Mouse (Mus musculus) midbrain, embryonic 12.5 days (tissue): ENCODE data around the gene Mydgf. TPM values are rescaled to one million over a fixed set of nuclear protein-coding genes. Genes with fewer than 3 reads are reported as not detected.

Experiments
- ATAC-seq: fragments of 200-750 bp; cut with Nextera tagmentation; 2 replicates; pipeline ENCODE4 v1.8.0; 2017; ENCODE audit warnings: low read depth, moderate TSS enrichment, moderate library complexity; ENCODE audit not compliant: low FRiP score
- H3K27ac ChIP-seq: fragments of 300-500 bp; sonication (generic); replicated peaks from 2 replicates; pipeline ENCODE4 v1.5.1; 2016; ENCODE audit warnings: mild to moderate bottlenecking
- H3K27me3 ChIP-seq: fragments of 300-500 bp; sonication (generic); 2 replicates; pipeline ENCODE4 v1.6.1; 2016; ENCODE audit warnings: mild to moderate bottlenecking
- H3K36me3 ChIP-seq: fragments of 300-500 bp; sonication (generic); 2 replicates; pipeline ENCODE4 v1.6.1; 2016
- H3K4me1 ChIP-seq: fragments of 300-500 bp; sonication (generic); 2 replicates; pipeline ENCODE4 v1.6.1; 2016
- H3K4me2 ChIP-seq: fragments of 300-500 bp; sonication (generic); replicated peaks from 2 replicates; pipeline ENCODE4 v1.6.1; 2016; ENCODE audit warnings: mild to moderate bottlenecking, moderate library complexity
- H3K4me3 ChIP-seq: fragments of 300-500 bp; sonication (generic); 2 replicates; pipeline ENCODE4 v1.5.1; 2016; ENCODE audit warnings: mild to moderate bottlenecking
- H3K9ac ChIP-seq: fragments of 300-500 bp; sonication (generic); replicated peaks from 2 replicates; pipeline ENCODE4 v1.6.1; 2016; ENCODE audit warnings: mild to moderate bottlenecking, moderate library complexity
- H3K9me3 ChIP-seq: fragments of 300-500 bp; sonication (generic); 2 replicates; pipeline ENCODE4 v1.6.1; 2016; ENCODE audit warnings: mild to moderate bottlenecking
- WGBS: fragments of 180-500 bp; shearing (Covaris S2); methylation state at CpG from one replicate; pipeline ENCODE4 v1.1.7; 2016; 5-methylcytosine and 5-hydroxymethylcytosine counted together
- polyA plus RNA-seq: library from polyadenylated mRNA; unstranded; fragments of >200 nt; fragmentation: Nextera tagmentation; extraction: Ambion mirVana; gene quantifications from 2 replicates; pipeline ENCODE4 v1.2.1, GENCODE M21; 2016

The Mydgf gene
- polyA plus RNA-seq, 1 experiment from 2014 or later, result 61.6 TPM

DNA sequence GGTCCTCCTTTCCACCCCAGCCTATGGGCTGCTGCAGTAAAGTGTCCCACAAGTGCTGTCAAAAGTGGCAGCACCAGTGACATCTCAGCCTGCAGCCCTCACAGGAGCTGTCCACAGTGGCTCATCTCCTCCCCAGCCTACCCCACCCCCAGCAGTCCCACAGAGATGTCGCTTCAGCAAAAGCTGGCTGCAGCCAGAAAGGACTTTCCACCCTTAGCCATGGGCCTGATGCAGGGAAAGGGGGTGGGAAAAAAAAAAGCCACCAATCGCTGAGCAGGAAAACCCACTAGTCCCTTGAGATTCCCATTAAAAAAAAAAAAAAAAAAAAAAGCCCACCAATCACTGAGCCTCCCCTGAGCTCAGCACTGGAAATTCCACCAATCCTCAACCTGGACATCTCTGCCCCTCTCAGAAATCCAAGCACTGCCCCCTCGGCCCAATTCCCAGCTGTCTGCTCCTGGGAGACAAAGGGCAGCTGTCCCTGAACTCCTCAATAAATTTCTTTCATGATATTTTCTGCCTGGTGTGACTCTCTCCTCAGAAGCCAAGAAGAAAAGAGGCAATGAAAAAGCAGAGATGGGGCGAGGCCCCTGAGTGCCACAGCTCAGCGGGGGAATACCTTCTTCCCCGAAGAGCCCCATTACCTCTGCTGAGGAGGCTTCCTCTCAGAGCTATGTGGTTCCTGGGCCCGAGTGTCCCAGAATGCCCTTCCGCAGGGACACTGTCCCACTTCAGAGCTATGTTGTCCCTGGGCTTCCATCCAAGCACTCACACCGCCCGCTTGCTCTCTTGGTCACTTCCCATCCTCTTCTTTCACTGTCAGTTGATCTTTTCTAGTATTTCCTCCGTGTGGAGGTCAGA, 1.8 kb upstream of the Mydgf start:
- H3K4me3 ChIP-seq, result no peak overlapping the region
- WGBS, result 43% methylated on average over 11 of the region's 11 CpGs
- peak; percentile 41; the same call in 1 of the 2 replicates for ATAC-seq

GRCm38 (mm10) chr17:56182975-56183657, 604 bp downstream of the Mydgf start:
- peaks cover 18% of the 10 kb centered on the region for H3K4me1 ChIP-seq
- peak overlapping the region; percentile 92 for H3K4me2 ChIP-seq
- peak overlapping the region; percentile 65 for H3K9ac ChIP-seq
- WGBS, result 4% methylated on average over 14 of the region's 14 CpGs
- H3K9me3 ChIP-seq, result no peaks in the 10 kb centered on the region
- peak; percentile 18 for ATAC-seq
- peak overlapping the region; percentile 68 for H3K4me3 ChIP-seq
- H3K27me3 ChIP-seq, result no peaks in the 10 kb centered on the region
- H3K36me3 ChIP-seq, result peaks cover 56% of the 10 kb centered on the region
- H3K27ac ChIP-seq, result peak overlapping the region; percentile 55

More for the DNA sequence above, 1.8 kb upstream of the Mydgf start:
- H3K4me1 ChIP-seq, result peaks cover 18% of the 10 kb centered on the region
- H3K27me3 ChIP-seq, result no peaks in the 10 kb centered on the region
- H3K27ac ChIP-seq, result peak overlapping the region; percentile 85
- peak overlapping the region; percentile 34; the same call in 1 of the 2 replicates for H3K9ac ChIP-seq
- H3K9me3 ChIP-seq, result no peaks in the 10 kb centered on the region
- peaks cover 58% of the 10 kb centered on the region for H3K36me3 ChIP-seq
- no peak overlapping the region for H3K4me2 ChIP-seq

- 97% methylated on average over 3 of the region's 3 CpGs for WGBS
- no peaks in the 10 kb centered on the region for H3K27me3 ChIP-seq
- no peaks in the 10 kb centered on the region for H3K9me3 ChIP-seq
- H3K36me3 ChIP-seq, result peaks cover 50% of the 10 kb centered on the region
- ATAC-seq, result no peak
- H3K4me1 ChIP-seq, result peaks cover 7% of the 10 kb centered on the region
- no peak overlapping the region for H3K9ac ChIP-seq
- H3K4me2 ChIP-seq, result no peak overlapping the region
- no peak overlapping the region for H3K4me3 ChIP-seq
- H3K27ac ChIP-seq, result no peak overlapping the region
These were observed 8.3 kb downstream of the Mydgf start for GRCm38 (mm10) chr17:56175416-56175815.

DNA sequence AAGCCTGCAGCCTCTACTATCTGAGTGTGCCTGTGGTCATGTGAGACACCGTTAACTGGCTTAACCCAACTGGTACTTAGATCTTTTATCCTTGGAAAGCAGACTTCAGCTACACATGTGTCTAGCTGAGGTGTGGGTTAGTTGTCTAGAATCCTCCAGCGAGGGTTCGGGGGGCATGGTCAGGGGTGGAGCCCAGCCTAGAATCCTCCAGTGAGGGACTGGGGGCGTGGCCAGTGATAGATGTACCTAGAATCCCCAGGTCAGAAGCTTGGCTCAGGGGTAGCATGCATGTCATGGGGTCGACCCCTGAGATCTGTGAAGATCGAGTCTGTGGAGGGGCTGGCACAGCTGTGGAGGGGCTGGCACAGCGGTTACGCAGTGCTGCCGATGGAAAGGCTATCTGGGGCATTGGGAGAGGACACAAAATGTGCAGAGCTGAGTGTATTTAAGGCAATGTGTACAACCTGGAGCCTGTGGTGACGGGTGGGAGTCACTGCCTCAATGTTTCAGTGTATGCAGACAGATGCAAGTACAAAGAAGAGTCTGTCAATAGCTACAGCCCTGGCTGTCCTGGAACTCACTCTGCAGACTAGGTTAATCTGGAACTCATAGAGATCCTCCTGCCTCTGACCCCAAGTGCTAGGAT, 10.2 kb downstream of the Mydgf start:
- Histone ChIP-seq H3K4me3 (no peak overlapping the region), H3K27ac (no peak overlapping the region), H3K4me1 (peaks cover 15% of the 10 kb centered on the region), H3K36me3 (peaks cover 32% of the 10 kb centered on the region), H3K9ac (no peak overlapping the region), H3K9me3 (no peaks in the 10 kb centered on the region), H3K4me2 (no peak overlapping the region), H3K27me3 (no peaks in the 10 kb centered on the region)
- WGBS, result 59% methylated on average over 10 of the region's 10 CpGs
- no peak for ATAC-seq

DNA sequence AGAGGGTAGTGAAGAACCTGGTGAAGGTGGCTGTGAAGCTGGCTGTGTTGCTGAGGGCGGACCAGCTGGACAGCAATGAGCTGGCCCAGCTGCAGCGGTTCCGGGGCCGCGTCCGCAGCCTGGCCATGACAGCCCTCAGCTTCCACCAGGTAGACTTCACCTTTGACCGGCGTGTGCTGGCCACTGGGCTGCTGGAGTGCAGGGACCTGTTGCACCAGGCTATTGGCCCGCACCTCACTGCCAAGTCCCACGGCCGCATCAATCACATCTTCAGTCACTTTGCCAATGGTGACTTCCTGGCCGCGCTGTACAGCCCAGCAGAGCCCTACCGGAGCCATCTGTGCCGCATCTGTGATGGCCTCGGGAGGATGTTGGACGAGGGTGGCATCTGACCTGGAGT, 11.8 kb downstream of the Mydgf start:
- Histone ChIP-seq H3K4me2 (no peak overlapping the region), H3K9me3 (no peaks in the 10 kb centered on the region), H3K4me3 (no peak overlapping the region), H3K27me3 (no peaks in the 10 kb centered on the region), H3K36me3 (peaks cover 17% of the 10 kb centered on the region), H3K9ac (no peak overlapping the region), H3K4me1 (peaks cover 15% of the 10 kb centered on the region), H3K27ac (no peak overlapping the region)
- WGBS, result 95% methylated on average over 14 of the region's 17 CpGs
- no peak for ATAC-seq

DNA sequence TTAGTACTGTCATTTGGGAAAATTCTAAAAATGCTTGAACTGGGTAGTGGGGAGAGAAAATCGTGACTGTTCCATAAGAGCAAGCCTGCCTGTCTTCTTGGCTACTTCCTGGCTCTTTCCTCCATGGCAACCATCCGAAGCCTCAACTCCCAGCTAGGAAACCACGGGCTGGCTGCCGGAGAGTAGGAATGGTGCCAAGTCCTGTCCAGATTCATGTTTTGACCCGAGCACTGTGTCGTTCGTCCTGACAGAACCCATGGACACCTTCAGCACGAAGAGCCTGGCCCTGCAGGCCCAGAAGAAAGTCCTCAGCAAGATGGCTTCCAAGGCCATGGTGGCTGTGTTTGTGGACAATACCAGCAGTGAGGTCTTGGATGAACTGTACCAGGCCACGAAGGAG, 12.3 kb downstream of the Mydgf start:
- no peak overlapping the region for H3K27ac ChIP-seq
- H3K4me1 ChIP-seq, result peaks cover 15% of the 10 kb centered on the region
- H3K9ac ChIP-seq, result no peak overlapping the region
- no peak overlapping the region for H3K4me3 ChIP-seq
- no peaks in the 10 kb centered on the region for H3K27me3 ChIP-seq
- H3K9me3 ChIP-seq, result no peaks in the 10 kb centered on the region
- no peak overlapping the region for H3K4me2 ChIP-seq
- no peak for ATAC-seq
- peaks cover 12% of the 10 kb centered on the region; the same call in 1 of the 2 replicates for H3K36me3 ChIP-seq
- 87% methylated on average over 9 of the region's 9 CpGs for WGBS

GRCm38 (mm10) chr17:56170636-56171035, 13.1 kb downstream of the Mydgf start:
- 27% methylated on average over 10 of the region's 10 CpGs for WGBS
- no peaks in the 10 kb centered on the region for H3K27me3 ChIP-seq
- H3K4me1 ChIP-seq, result peaks cover 15% of the 10 kb centered on the region
- no peak overlapping the region for H3K9ac ChIP-seq
- no peak; the same call in 1 of the 2 replicates for ATAC-seq
- no peaks in the 10 kb centered on the region for H3K9me3 ChIP-seq
- H3K4me2 ChIP-seq, result no peak overlapping the region
- 0 out of 2 replicates have a peak overlapping the region, but pooled peaks have one; percentile 20 for H3K27ac ChIP-seq
- H3K4me3 ChIP-seq, result no peak overlapping the region
- H3K36me3 ChIP-seq, result 0 out of 2 replicates have a peak, but pooled peaks cover 5% of the 10 kb centered on the region

DNA sequence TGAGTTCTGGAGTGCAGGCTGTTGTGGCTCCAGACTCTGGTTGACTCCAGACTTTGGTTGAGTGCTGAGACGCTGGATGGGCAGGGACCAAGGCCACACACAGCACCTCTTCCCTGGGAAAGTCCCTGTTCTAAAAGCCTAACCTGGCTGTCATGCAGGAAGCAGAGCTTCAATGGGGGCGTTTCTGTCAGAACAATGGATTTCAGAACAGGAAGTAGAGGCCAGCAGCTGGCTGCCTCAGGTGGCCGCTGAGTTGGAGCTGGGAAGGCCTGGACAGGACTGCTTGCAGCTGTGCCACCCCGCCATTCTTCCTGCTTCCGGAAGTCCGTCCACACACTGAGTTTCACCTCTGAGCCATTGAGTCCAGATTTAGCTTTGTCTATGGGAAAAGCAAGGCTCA, 13.9 kb downstream of the Mydgf start:
- H3K27ac ChIP-seq, result no peak overlapping the region

GRCm38 (mm10) chr17:56165671-56166070, 18.0 kb downstream of the Mydgf start:
- Histone ChIP-seq H3K36me3 (no peaks in the 10 kb centered on the region), H3K4me2 (no peak overlapping the region), H3K9ac (no peak overlapping the region), H3K27me3 (peaks cover 12% of the 10 kb centered on the region), H3K9me3 (no peaks in the 10 kb centered on the region), H3K4me3 (no peak overlapping the region), H3K4me1 (peaks cover 34% of the 10 kb centered on the region), H3K27ac (peak overlapping the region; percentile 35; the same call in 1 of the 2 replicates)
- 62% methylated on average over 11 of the region's 11 CpGs for WGBS
- ATAC-seq, result no peak

More for the DNA sequence above, 13.9 kb downstream of the Mydgf start:
- Histone ChIP-seq H3K9me3 (no peaks in the 10 kb centered on the region), H3K4me2 (no peak overlapping the region), H3K27me3 (no peaks in the 10 kb centered on the region), H3K36me3 (0 out of 2 replicates have a peak, but pooled peaks cover 5% of the 10 kb centered on the region), H3K4me3 (no peak overlapping the region), H3K4me1 (peaks cover 17% of the 10 kb centered on the region), H3K9ac (no peak overlapping the region)
- ATAC-seq, result no peak
- 69% methylated on average over 6 of the region's 6 CpGs for WGBS

DNA sequence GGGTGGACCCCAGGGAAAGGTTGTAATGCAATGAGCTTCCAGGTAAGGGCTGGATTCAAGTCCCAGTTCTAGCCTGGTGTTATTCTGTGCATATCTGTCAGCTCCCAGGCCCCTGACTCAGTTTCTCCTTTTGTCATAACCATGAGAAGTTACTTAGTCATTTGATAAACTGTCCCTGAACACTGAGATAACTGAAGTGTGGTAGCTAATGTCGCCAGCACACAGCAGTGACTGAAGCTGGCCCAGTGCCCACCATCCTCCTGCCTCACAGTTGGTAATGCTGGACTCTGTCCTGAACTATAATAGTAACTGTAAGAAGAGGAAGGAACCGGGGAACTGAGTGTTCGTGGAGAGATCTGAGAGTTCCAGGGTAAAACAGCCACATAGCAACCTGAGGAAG, 19.2 kb downstream of the Mydgf start:
- Histone ChIP-seq H3K4me3 (no peak overlapping the region), H3K27ac (no peak overlapping the region), H3K9me3 (no peaks in the 10 kb centered on the region), H3K27me3 (peaks cover 16% of the 10 kb centered on the region), H3K4me1 (peaks cover 23% of the 10 kb centered on the region), H3K4me2 (no peak overlapping the region), H3K36me3 (no peaks in the 10 kb centered on the region), H3K9ac (no peak overlapping the region)
- WGBS, result 82% methylated on average over 3 of the region's 3 CpGs
- no peak for ATAC-seq

DNA sequence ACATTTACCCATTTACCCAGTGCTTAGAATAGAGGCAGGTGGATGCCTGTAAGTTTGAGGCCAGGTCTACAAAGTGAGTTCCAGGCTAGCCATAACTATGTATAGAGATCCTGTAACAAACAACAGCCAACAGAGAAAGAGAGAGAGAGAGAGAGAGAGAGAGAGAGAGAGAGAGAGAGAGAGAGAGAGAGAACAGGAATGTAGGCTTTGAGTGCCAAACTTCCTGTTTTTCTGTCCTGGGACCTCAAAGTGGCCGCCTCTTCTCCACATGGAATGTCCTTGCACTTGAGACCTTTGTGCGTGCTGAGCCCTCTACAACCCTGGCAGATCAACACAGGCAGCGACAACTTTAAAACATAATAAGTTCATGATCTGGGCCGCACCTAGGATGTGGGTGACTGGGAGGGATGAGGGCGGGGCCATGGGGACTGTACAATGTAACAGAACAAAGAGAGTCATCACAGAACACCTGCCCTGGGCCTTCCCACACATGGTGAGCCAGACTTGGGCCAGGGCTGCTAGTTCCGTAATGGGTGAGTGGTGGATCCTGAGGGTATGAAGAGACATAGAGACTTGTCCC, 20.1 kb downstream of the Mydgf start:
- peaks cover 23% of the 10 kb centered on the region for H3K4me1 ChIP-seq
- no peak overlapping the region for H3K27ac ChIP-seq
- peak overlapping the region; percentile 77; the same call in 1 of the 2 replicates for H3K4me2 ChIP-seq
- 0 out of 2 replicates have a peak overlapping the region, but pooled peaks have one; percentile 31 for H3K9ac ChIP-seq
- peaks cover 25% of the 10 kb centered on the region for H3K27me3 ChIP-seq
- 84% methylated on average over 6 of the region's 6 CpGs for WGBS
- ATAC-seq, result no peak
- no peaks in the 10 kb centered on the region for H3K9me3 ChIP-seq
- H3K36me3 ChIP-seq, result no peaks in the 10 kb centered on the region
- no peak overlapping the region for H3K4me3 ChIP-seq
